Mouse (Mus musculus) cerebellum, postnatal 4 days (tissue): ENCODE results near the gene Olfr32.
A peak's percentile ranks its signal among the peaks of the same experiment; 100 is the strongest.
"Not testable (repeated sequence)": the region's sequence is repeated elsewhere in the genome, so short reads cannot be mapped to it uniquely, and the experiment has no call there.

ENCODE experiments used
- DNase-seq, 2 experiments: peaks; one replicate each; pipeline ENCODE4 v3.0.0; 2022; ENCODE audit warnings: low spot score in 2 of 2, mixed read lengths in 1 of 2

Gene Olfr32

DNA sequence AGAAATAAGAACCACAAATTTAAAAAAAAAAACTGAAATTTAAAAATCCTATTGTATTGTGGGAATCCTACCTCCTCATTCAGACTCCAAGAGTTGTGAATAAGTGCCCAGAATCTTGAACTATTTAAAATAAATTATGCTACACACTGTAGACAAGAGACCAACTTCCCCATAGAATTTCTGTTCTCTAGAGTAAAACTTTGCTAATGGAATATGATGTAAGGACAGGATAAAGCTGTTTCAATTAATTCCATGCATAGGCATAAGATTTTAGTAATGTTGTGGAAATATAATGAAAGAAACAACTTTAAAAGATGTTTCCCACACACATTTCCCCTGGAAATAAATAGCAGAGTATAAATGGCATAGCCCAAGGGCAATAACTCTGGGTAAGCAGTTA, at the start of gene Olfr32:
Gene Olfr32, minus strand, starts transcription at position 101 of the 400 bp plus-strand sequence.
- DNase-seq, result no peak

DNA sequence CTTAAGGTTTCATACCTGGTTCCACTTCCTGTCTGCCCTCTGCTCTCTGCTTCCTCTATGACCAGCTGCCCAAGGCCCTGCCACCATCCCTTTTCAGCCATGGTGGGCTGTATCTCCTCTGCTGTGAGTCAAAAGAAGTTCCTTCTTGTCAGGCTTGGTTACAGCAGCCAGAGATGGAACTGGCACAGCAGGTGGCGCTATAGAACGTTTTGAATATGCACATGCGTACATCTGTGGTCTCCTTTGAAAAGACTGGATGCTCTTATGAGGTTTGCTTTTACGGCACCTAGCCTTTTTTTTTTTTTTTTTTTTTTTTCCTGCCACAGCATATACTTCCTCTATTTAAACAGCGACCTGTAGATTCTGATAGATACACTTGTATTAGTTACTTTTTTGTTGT, 45.0 kb upstream of the Olfr32 start:
- not testable (repeated sequence) for DNase-seq

DNA sequence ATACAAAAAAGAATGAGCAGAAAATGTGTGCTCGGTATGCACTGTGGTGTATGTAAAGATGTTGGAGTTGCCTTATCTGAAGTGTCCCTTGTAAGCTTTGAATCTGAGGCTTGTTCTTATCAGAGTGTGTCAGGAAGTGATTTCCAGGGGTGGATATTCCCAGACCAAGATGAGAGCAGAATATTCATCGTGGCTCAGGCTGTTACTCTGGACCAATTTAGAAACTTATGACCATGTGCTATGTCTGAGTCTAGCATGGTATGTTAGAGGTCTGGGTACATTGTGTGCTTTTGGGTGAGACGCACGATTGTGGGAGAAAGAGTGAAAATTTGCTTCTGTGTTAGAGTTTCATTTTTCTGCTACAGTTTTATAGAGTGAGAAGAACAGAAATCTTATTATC, 44.0 kb upstream of the Olfr32 start:
- not testable (repeated sequence) for DNase-seq

DNA sequence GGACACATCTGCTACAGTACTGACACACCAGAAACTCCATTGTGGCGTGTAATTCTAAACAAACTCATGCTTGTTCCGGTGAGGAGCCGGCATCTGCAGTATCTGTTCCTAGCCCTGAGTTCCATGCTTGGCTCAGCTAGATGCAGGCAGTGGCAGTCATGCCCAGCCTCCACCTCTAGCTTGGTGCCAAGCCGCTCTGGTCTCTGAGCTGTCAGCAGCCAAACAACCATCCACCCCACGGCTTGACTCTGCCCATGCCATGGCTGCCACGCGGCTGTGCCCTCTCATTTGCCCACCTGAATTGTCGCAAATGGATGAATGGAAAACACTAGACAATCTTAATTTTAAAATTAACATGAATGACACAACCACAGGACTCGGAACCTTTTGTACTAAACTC, 11.8 kb upstream of the Olfr32 start:
- DNase-seq, result peak in 1 of 2 experiments; percentile 2

DNA sequence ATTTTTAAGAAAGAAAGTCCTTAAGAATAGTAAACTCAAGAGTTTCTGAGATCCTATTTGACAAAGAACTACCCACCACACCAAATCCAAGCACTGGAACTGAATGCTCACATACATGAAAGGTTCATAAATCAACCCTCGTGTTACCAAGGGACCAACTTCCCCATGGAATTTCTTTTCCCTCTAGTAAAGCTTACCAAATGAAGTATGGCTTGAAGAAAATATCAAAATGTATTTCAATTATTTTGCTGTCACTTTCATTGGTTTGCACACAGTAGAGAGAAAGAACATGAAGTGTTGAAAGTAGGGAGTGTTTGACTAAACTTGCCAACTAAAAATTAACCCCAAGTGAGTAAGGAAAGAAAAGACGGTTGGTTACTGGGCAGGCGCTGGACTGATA, 10.9 kb upstream of the Olfr32 start, which contains the start of gene Olfr1270:
Gene Olfr1270, minus strand, starts transcription at position 101 of the 400 bp plus-strand sequence.
- DNase-seq, result no peak

DNA sequence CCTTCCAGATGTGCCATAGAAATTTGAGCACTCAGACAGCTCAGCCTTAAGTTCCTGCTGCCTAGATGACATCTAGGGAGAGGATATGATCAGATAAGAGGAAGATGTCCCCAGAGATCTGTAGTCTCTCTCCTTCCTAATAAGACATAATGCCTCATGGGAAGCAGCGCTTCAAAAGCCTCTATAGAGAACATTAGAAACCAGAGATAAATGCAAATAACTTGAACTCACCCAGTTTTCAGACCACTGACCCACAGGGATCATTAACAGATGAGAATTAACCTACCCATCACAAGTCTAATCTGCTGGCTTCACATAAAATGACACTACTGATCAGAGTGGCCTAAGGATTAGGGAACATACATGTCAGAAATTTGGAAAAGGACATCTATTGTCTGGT, 20.8 kb downstream of the Olfr32 start, which contains the start of gene Olfr1269:
Gene Olfr1269, minus strand, starts transcription at position 101 of the 400 bp plus-strand sequence.
- DNase-seq, result no peak
